Mouse (Mus musculus): ENCODE results near the gene Rab3c. TPM values are rescaled to one million over a fixed set of nuclear protein-coding genes. Genes with fewer than 3 reads are reported as not detected.

Rab3c gene
- polyA plus RNA-seq, 1 experiment = 0.16 TPM

DNA sequence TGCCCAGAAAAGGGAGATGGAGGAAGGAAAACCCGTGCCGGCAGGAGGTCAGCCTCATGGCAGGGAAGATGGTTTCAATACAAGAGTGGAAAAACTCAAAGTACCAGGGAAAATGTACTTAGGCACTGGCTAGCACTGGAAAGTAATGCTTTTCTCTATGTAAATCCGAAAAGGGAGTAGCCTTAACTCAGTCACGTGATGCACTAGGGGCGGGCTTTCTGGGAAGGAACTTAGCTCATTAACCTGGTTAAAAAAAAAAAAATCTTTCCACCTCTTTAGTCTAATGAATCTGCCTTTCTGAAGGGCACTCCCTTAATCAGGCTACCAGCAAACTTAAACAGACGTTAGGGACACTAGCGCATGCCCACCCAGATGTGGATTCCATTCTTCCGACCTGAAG, 249.7 kb downstream of the Rab3c start:
- Histone ChIP-seq H3K79me3 (ENCODE audit: low read depth) (no peaks in the 10 kb centered on the region), H3K36me3 (ENCODE audit: control insufficient read depth, insufficient read depth) (no peaks in the 10 kb centered on the region), H3K79me2 (ENCODE audit: control insufficient read depth, insufficient read depth) (no peaks in the 10 kb centered on the region), H3ac (ENCODE audit: control insufficient read depth, insufficient read length, low read depth) (no peak overlapping the region), H3K4me3 (ENCODE audit: insufficient read depth, poor library complexity, severe bottlenecking) (no peak overlapping the region), H3K27me3 (ENCODE audit: control insufficient read depth, insufficient read depth, insufficient read length) (no peaks in the 10 kb centered on the region)
- TF ChIP-seq MYOD1 (IDR thresholded peaks at IDR 0.05; ENCODE audit: control insufficient read depth, insufficient read length, low read depth) (no peak), USF1 (IDR thresholded peaks at IDR 0.05; ENCODE audit: low read depth) (no peak), FOSL1 (IDR thresholded peaks at IDR 0.05; ENCODE audit: insufficient read depth, low read length, poor library complexity, severe bottlenecking) (no peak), MYOG (IDR thresholded peaks at IDR 0.05; ENCODE audit: control insufficient read depth, extremely low read depth, insufficient read length) (no peak), MAX (IDR thresholded peaks at IDR 0.05) (no peak), CTCF (IDR thresholded peaks at IDR 0.05; ENCODE audit: control insufficient read depth, insufficient read depth, insufficient read length) (no peak)

- Histone ChIP-seq H3ac (ENCODE audit: control insufficient read depth, insufficient read length, low read depth) (no peak overlapping the region), H3K36me3 (ENCODE audit: control insufficient read depth, insufficient read depth) (no peaks in the 10 kb centered on the region), H3K79me3 (ENCODE audit: low read depth) (no peaks in the 10 kb centered on the region), H3K79me2 (ENCODE audit: control insufficient read depth, insufficient read depth) (no peaks in the 10 kb centered on the region), H3K27me3 (ENCODE audit: control insufficient read depth, insufficient read depth, insufficient read length) (no peaks in the 10 kb centered on the region), H3K4me3 (ENCODE audit: insufficient read depth, poor library complexity, severe bottlenecking) (no peak overlapping the region)
- TF ChIP-seq MAX (IDR thresholded peaks at IDR 0.05) (no peak), MYOD1 (IDR thresholded peaks at IDR 0.05; ENCODE audit: control insufficient read depth, insufficient read length, low read depth) (peak; percentile 33)
Measured at GRCm38 (mm10) chr13:110024381-110025161, 256.2 kb downstream of the Rab3c start.

DNA sequence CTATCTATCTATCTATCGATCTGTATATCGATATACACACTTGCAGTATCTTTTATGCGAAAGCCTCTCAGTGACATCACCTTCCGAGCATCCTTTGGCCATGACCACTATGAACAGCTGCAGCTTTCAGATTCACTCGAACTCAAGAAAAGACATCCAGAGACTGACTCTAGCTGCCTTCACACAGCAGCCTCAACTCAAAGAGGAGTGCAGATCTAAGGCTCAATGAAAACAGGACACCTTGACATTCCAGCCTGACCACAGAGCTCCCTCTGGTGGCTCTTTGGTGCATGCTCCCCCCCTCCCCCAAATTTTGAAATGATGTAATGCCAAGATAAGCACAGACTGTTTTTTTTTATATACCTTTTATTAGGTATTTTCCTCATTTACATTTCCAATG, 257.8 kb downstream of the Rab3c start:
- Histone ChIP-seq H3K27me3 (ENCODE audit: control insufficient read depth, insufficient read depth, insufficient read length) (no peaks in the 10 kb centered on the region), H3K4me3 (ENCODE audit: insufficient read depth, poor library complexity, severe bottlenecking) (no peak overlapping the region), H3ac (ENCODE audit: control insufficient read depth, insufficient read length, low read depth) (no peak overlapping the region), H3K79me2 (ENCODE audit: control insufficient read depth, insufficient read depth) (no peaks in the 10 kb centered on the region), H3K79me3 (ENCODE audit: low read depth) (no peaks in the 10 kb centered on the region), H3K36me3 (ENCODE audit: control insufficient read depth, insufficient read depth) (no peaks in the 10 kb centered on the region)
- TF ChIP-seq MYOD1 (IDR thresholded peaks at IDR 0.05; ENCODE audit: control insufficient read depth, insufficient read length, low read depth) (peak; percentile 13), MAX (IDR thresholded peaks at IDR 0.05) (no peak), USF1 (IDR thresholded peaks at IDR 0.05; ENCODE audit: low read depth) (no peak), CTCF (IDR thresholded peaks at IDR 0.05; ENCODE audit: control insufficient read depth, insufficient read depth, insufficient read length) (no peak)

DNA sequence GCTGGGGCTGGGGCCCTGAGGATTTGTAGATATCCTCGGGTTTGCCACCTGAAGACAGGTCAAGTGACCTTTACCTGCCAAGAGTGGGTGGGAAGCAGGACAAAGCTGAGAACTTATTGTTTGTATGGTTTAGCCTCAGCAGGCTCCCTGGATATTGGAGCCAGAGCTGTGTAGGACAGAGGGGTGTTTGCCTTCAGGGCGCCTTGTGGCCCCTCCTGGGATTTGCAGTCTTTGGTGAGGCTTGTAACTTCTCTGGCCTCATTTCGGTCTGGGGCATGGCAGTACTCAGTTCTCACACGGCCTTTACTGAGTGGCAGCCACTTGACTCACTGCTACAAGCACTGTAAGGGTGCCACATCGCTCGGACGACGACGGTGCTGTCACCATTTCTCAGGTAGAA, 261.0 kb downstream of the Rab3c start:
- peaks cover 4% of the 10 kb centered on the region for H3K27me3 ChIP-seq (ENCODE audit: control insufficient read depth, insufficient read depth, insufficient read length)

DNA sequence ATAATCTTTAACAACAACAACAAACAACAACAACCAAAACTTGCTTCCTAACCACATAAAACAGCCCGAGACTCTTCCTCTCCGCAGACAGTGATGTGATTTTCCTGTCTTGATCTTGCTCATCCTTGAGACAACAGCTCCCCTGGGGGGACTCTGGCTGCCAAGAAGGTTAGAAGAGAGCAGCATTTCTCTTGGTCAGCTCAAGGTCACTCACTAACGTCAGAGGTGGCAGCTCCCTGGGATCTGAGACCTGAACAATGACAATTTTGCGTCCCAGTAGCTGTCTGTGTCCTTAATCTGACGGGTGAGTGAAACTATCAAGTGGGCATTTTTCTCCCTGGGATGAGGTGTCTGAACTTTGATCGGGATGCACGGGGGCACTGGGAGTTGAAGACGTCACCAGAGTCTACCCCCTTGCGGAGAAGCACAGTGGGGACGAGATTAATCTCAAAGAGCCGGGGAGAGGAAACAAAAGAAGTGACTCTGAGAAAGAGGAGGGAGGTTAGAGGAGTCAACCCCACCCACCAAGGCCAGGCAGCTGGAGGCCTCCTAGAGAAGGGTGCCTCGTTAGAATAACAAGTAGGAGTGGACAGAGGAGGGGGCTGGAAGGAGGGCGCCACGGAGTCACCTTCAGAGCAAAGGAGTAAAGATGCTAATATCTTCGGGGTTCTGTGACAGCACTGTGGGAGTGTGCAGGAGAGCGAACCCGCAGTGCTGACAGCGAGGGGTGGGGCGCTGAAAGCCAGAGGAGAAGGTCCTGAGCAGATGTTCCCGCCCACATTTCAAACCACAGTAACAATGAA, 261.7 kb downstream of the Rab3c start:
- Histone ChIP-seq H3K36me3 (ENCODE audit: control insufficient read depth, insufficient read depth) (no peaks in the 10 kb centered on the region), H3K4me3 (ENCODE audit: insufficient read depth, poor library complexity, severe bottlenecking) (no peak overlapping the region), H3ac (ENCODE audit: control insufficient read depth, insufficient read length, low read depth) (no peak overlapping the region), H3K79me3 (ENCODE audit: low read depth) (no peaks in the 10 kb centered on the region), H3K27me3 (ENCODE audit: control insufficient read depth, insufficient read depth, insufficient read length) (peaks cover 4% of the 10 kb centered on the region), H3K79me2 (ENCODE audit: control insufficient read depth, insufficient read depth) (no peaks in the 10 kb centered on the region)
- TF ChIP-seq MYOG (IDR thresholded peaks at IDR 0.05; ENCODE audit: control insufficient read depth, extremely low read depth, insufficient read length) (no peak), FOSL1 (IDR thresholded peaks at IDR 0.05; ENCODE audit: insufficient read depth, low read length, poor library complexity, severe bottlenecking) (no peak), CEBPB (IDR thresholded peaks at IDR 0.05; ENCODE audit: low read depth) (no peak), MAX (IDR thresholded peaks at IDR 0.05) (no peak), CTCF (IDR thresholded peaks at IDR 0.05; ENCODE audit: control insufficient read depth, insufficient read depth, insufficient read length) (no peak), MYOD1 (IDR thresholded peaks at IDR 0.05; ENCODE audit: control insufficient read depth, insufficient read length, low read depth) (no peak), USF1 (IDR thresholded peaks at IDR 0.05; ENCODE audit: low read depth) (no peak)

More for the DNA sequence above, 261.0 kb downstream of the Rab3c start:
- Histone ChIP-seq H3K79me2 (ENCODE audit: control insufficient read depth, insufficient read depth) (no peaks in the 10 kb centered on the region), H3ac (ENCODE audit: control insufficient read depth, insufficient read length, low read depth) (no peak overlapping the region), H3K4me3 (ENCODE audit: insufficient read depth, poor library complexity, severe bottlenecking) (no peak overlapping the region), H3K79me3 (ENCODE audit: low read depth) (no peaks in the 10 kb centered on the region), H3K36me3 (ENCODE audit: control insufficient read depth, insufficient read depth) (no peaks in the 10 kb centered on the region)
- TF ChIP-seq CTCF (IDR thresholded peaks at IDR 0.05; ENCODE audit: control insufficient read depth, insufficient read depth, insufficient read length) = no peak
- TF ChIP-seq FOSL1 (IDR thresholded peaks at IDR 0.05; ENCODE audit: insufficient read depth, low read length, poor library complexity, severe bottlenecking) = no peak
- no peak for TF ChIP-seq CEBPB (IDR thresholded peaks at IDR 0.05; ENCODE audit: low read depth)
- no peak for TF ChIP-seq MAX (IDR thresholded peaks at IDR 0.05)
- TF ChIP-seq USF1 (IDR thresholded peaks at IDR 0.05; ENCODE audit: low read depth) = no peak
- TF ChIP-seq MYOG (IDR thresholded peaks at IDR 0.05; ENCODE audit: control insufficient read depth, extremely low read depth, insufficient read length) = no peak
- no peak for TF ChIP-seq MYOD1 (IDR thresholded peaks at IDR 0.05; ENCODE audit: control insufficient read depth, insufficient read length, low read depth)
